Mouse (Mus musculus): ENCODE measurements at regions not wholly inside any gene's neighbourhood (a gene's known extent, or its start where the extent isn't known, plus 50 kb on each side); places are given as distances from the start of the nearest gene placed in this dataset.

DNA sequence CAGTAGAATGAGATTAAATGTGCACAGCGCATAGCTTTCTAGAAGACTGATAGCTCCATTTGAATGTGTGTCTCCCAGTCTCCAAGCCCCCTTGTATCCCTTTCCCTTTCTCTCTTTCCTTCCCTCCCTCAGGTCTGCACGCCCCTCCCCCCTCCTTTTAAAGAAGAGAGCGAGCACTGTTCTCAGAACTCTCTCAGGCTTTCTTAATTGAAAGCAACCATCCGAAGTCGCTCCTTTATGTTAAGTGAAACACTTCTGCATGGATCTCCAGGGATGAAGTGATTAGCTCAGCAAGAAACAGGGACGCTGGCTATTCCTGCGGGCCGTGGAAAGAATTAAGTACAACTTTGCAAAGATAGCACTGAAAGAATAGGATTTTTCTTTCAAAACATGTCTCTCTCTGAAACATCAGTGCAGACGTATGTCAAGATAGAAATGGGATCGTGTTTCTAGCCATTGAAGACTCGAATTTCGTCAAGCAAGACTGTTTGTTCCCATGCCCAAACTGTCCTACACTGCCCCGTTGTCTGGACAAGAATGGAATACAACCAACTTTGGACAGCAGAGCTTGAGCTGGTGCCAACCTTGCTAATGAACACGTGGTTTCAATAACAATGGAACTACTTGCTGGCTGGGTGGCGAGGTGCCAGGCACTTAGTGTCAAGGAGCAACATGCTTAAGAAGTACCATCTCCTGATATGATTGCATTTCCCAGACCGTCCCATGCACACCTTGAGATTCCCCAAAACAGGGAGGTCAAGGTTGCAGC is 289.2 kb upstream of the Rnaseh2b start:
- no peak for TF ChIP-seq CTCF (IDR thresholded peaks at IDR 0.05; ENCODE audit: low read depth, low read length)
- no peak for TF ChIP-seq POLR2A (IDR thresholded peaks at IDR 0.05; ENCODE audit: extremely low read depth, insufficient read depth, low read length)

Data from liver, adult 2 months (tissue).